Mouse (Mus musculus): ENCODE results near the gene Lrrc26. TPM values are rescaled to one million over a fixed set of nuclear protein-coding genes. Genes with fewer than 3 reads are reported as not detected.

Gene Lrrc26
- polyA plus RNA-seq, 1 experiment from 2014 or later = 34.9 TPM

GRCm38 (mm10) chr2:25331470-25331869 lies 41.8 kb downstream of the Lrrc26 start:
- H3K27ac ChIP-seq (replicated peaks) = no peak overlapping the region
- H3K4me3 ChIP-seq (ENCODE audit: low read depth, low read length) = peak overlapping the region; percentile 91
- peaks cover 9% of the 10 kb centered on the region; the same call in 1 of the 2 replicates for H3K36me3 ChIP-seq (ENCODE audit: control insufficient read depth, insufficient read depth, low read length)
- peak overlapping the region; percentile 68 for H3K4me2 ChIP-seq (replicated peaks; ENCODE audit: low read depth)
- no peak for DNase-seq (ENCODE audit: low spot score)
- 56% methylated on average over 9 of the region's 9 CpGs for WGBS
- TF ChIP-seq CTCF (IDR thresholded peaks at IDR 0.05; ENCODE audit: low read depth) (peak; percentile 36; the same call in 1 of the 2 replicates), EP300 (optimal IDR thresholded peaks at IDR 0.05) (no peak)
- ATAC-seq (ENCODE audit: low FRiP score, low TSS enrichment) = no peak
- peaks cover 3% of the 10 kb centered on the region; the same call in 1 of the 2 replicates for H3K4me1 ChIP-seq (replicated peaks; ENCODE audit: control insufficient read depth, insufficient read depth)
- no peaks in the 10 kb centered on the region for H3K27me3 ChIP-seq (ENCODE audit: control insufficient read depth, insufficient read depth, low read length)
- peak overlapping the region; percentile 71 for H3K9ac ChIP-seq (ENCODE audit: low read length)
- no peaks in the 10 kb centered on the region for H3K9me3 ChIP-seq (ENCODE audit: control insufficient read depth, low read length)

- peaks cover 3% of the 10 kb centered on the region; the same call in 1 of the 2 replicates for H3K4me1 ChIP-seq (replicated peaks; ENCODE audit: control insufficient read depth, insufficient read depth)
- H3K36me3 ChIP-seq (ENCODE audit: control insufficient read depth, insufficient read depth, low read length) = peaks cover 14% of the 10 kb centered on the region; the same call in 1 of the 2 replicates
- TF ChIP-seq EP300 (optimal IDR thresholded peaks at IDR 0.05) (no peak), CTCF (IDR thresholded peaks at IDR 0.05; ENCODE audit: low read depth) (peak; percentile 68)
- H3K9me3 ChIP-seq (ENCODE audit: control insufficient read depth, low read length) = no peaks in the 10 kb centered on the region
- peak; percentile 97 for ATAC-seq (ENCODE audit: low FRiP score, low TSS enrichment)
- no peaks in the 10 kb centered on the region for H3K27me3 ChIP-seq (ENCODE audit: control insufficient read depth, insufficient read depth, low read length)
- peak within 1 kb of the TSS; percentile 75 for H3K4me2 ChIP-seq (replicated peaks; ENCODE audit: low read depth)
- peak within 1 kb of the TSS; percentile 91 for H3K4me3 ChIP-seq (ENCODE audit: low read depth, low read length)
- WGBS = under 1% methylated on average over 74 of the region's 78 CpGs
- peak within 1 kb of the TSS; percentile 71 for H3K9ac ChIP-seq (ENCODE audit: low read length)
- H3K27ac ChIP-seq (replicated peaks) = peak within 1 kb of the TSS; percentile 77
- DNase-seq (ENCODE audit: low spot score) = peak; percentile 99
Measured at GRCm38 (mm10) chr2:25332286-25333160, 42.8 kb downstream of the Lrrc26 start, which contains the start of gene Man1b1. Man1b1 (plus strand) TSS chr2:25332338.

- WGBS = 78% methylated on average over 2 of the region's 2 CpGs
- Histone ChIP-seq H3K4me3 (ENCODE audit: low read depth, low read length) (peak overlapping the region; percentile 91), H3K4me2 (replicated peaks; ENCODE audit: low read depth) (peak overlapping the region; percentile 75), H3K4me1 (replicated peaks; ENCODE audit: control insufficient read depth, insufficient read depth) (peaks cover 3% of the 10 kb centered on the region; the same call in 1 of the 2 replicates), H3K27ac (replicated peaks) (no peak overlapping the region), H3K36me3 (ENCODE audit: control insufficient read depth, insufficient read depth, low read length) (peaks cover 18% of the 10 kb centered on the region; the same call in 1 of the 2 replicates), H3K9me3 (ENCODE audit: control insufficient read depth, low read length) (no peaks in the 10 kb centered on the region), H3K9ac (ENCODE audit: low read length) (peak overlapping the region; percentile 71), H3K27me3 (ENCODE audit: control insufficient read depth, insufficient read depth, low read length) (no peaks in the 10 kb centered on the region)
- ATAC-seq (ENCODE audit: low FRiP score, low TSS enrichment) (no peak), DNase-seq (ENCODE audit: low spot score) (no peak)
- TF ChIP-seq CTCF (IDR thresholded peaks at IDR 0.05; ENCODE audit: low read depth) = no peak
- no peak for TF ChIP-seq EP300 (optimal IDR thresholded peaks at IDR 0.05)
Measured at GRCm38 (mm10) chr2:25333569-25333968, 43.9 kb downstream of the Lrrc26 start.

- Histone ChIP-seq H3K27me3 (ENCODE audit: control insufficient read depth, insufficient read depth, low read length) (no peaks in the 10 kb centered on the region), H3K4me3 (ENCODE audit: low read depth, low read length) (no peak overlapping the region), H3K4me2 (replicated peaks; ENCODE audit: low read depth) (no peak overlapping the region), H3K9ac (ENCODE audit: low read length) (no peak overlapping the region), H3K4me1 (replicated peaks; ENCODE audit: control insufficient read depth, insufficient read depth) (peaks cover 3% of the 10 kb centered on the region; the same call in 1 of the 2 replicates), H3K9me3 (ENCODE audit: control insufficient read depth, low read length) (no peaks in the 10 kb centered on the region), H3K36me3 (ENCODE audit: control insufficient read depth, insufficient read depth, low read length) (peaks cover 30% of the 10 kb centered on the region), H3K27ac (replicated peaks) (no peak overlapping the region)
- WGBS = 86% methylated on average over 6 of the region's 6 CpGs
- TF ChIP-seq CTCF (IDR thresholded peaks at IDR 0.05; ENCODE audit: low read depth) (no peak), EP300 (optimal IDR thresholded peaks at IDR 0.05) (no peak)
- DNase-seq (ENCODE audit: low spot score) (peak; percentile 39), ATAC-seq (ENCODE audit: low FRiP score, low TSS enrichment) (peak; percentile 56)
Measured at GRCm38 (mm10) chr2:25338303-25338702, 48.6 kb downstream of the Lrrc26 start.

Other genes starting within 250 kb of the Lrrc26 start
- 23.5 and 30.2 TPM in 2 replicates for gene Nsmf, start 235.6 kb upstream of the Lrrc26 start, polyA plus RNA-seq (2015; fragmentation: Nextera tagmentation; extraction: Ambion mirVana)
- gene Entpd8, start 209.6 kb upstream of the Lrrc26 start, polyA plus RNA-seq (2015; fragmentation: Nextera tagmentation; extraction: Ambion mirVana) = 3.3 TPM in 2 replicates
- 4.0 and 4.4 TPM in 2 replicates for gene Noxa1, start 194.8 kb upstream of the Lrrc26 start, polyA plus RNA-seq (2015; fragmentation: Nextera tagmentation; extraction: Ambion mirVana)
- gene Nrarp, start 109.2 kb upstream of the Lrrc26 start, polyA plus RNA-seq (2015; fragmentation: Nextera tagmentation; extraction: Ambion mirVana) = 25.3 and 25.6 TPM in 2 replicates
- 13.1 and 13.7 TPM in 2 replicates for gene Tor4a, start 93.0 kb upstream of the Lrrc26 start, polyA plus RNA-seq (2015; fragmentation: Nextera tagmentation; extraction: Ambion mirVana)
- 58.6 and 59.1 TPM in 2 replicates for gene Nelfb, start 78.4 kb upstream of the Lrrc26 start, polyA plus RNA-seq (2015; fragmentation: Nextera tagmentation; extraction: Ambion mirVana)
- gene Stpg3, start 75.3 kb upstream of the Lrrc26 start, polyA plus RNA-seq (2015; fragmentation: Nextera tagmentation; extraction: Ambion mirVana) = not detected in 2 replicates
- 0.92 TPM in 1 of 2 replicates, not detected in the other for gene Fam166a, start 71.2 kb upstream of the Lrrc26 start, polyA plus RNA-seq (2015; fragmentation: Nextera tagmentation; extraction: Ambion mirVana)
- gene Tubb4b, start 65.2 kb upstream of the Lrrc26 start, polyA plus RNA-seq (2015; fragmentation: Nextera tagmentation; extraction: Ambion mirVana) = 475 and 486 TPM in 2 replicates
- gene Slc34a3, start 55.6 kb upstream of the Lrrc26 start, polyA plus RNA-seq (2015; fragmentation: Nextera tagmentation; extraction: Ambion mirVana) = 0.10 and 0.12 TPM in 2 replicates
- gene Rnf224, start 53.1 kb upstream of the Lrrc26 start, polyA plus RNA-seq (2015; fragmentation: Nextera tagmentation; extraction: Ambion mirVana) = 0.51 and 0.91 TPM in 2 replicates
- gene Rnf208, start 47.7 kb upstream of the Lrrc26 start, polyA plus RNA-seq (2015; fragmentation: Nextera tagmentation; extraction: Ambion mirVana) = 26.8 and 31.7 TPM in 2 replicates
- gene Cysrt1, start 47.5 kb upstream of the Lrrc26 start, polyA plus RNA-seq (2015; fragmentation: Nextera tagmentation; extraction: Ambion mirVana) = 326 and 355 TPM in 2 replicates
- gene AL732309.1, start 43.1 kb upstream of the Lrrc26 start, polyA plus RNA-seq (2015; fragmentation: Nextera tagmentation; extraction: Ambion mirVana) = 12.8 and 16.6 TPM in 2 replicates
- gene Tmem203, start 34.5 kb upstream of the Lrrc26 start, polyA plus RNA-seq (2015; fragmentation: Nextera tagmentation; extraction: Ambion mirVana) = 38.2 and 39.7 TPM in 2 replicates
- 17.4 and 20.3 TPM in 2 replicates for gene Tprn, start 27.3 kb upstream of the Lrrc26 start, polyA plus RNA-seq (2015; fragmentation: Nextera tagmentation; extraction: Ambion mirVana)
- gene Ssna1, start 17.5 kb upstream of the Lrrc26 start, polyA plus RNA-seq (2015; fragmentation: Nextera tagmentation; extraction: Ambion mirVana) = 149 and 162 TPM in 2 replicates
- gene Anapc2, start 17.4 kb upstream of the Lrrc26 start, polyA plus RNA-seq (2015; fragmentation: Nextera tagmentation; extraction: Ambion mirVana) = 57.5 and 59.6 TPM in 2 replicates
- gene Tmem210, start 1.8 kb upstream of the Lrrc26 start, polyA plus RNA-seq (2015; fragmentation: Nextera tagmentation; extraction: Ambion mirVana) = not detected in 2 replicates
- 1.3 TPM in 2 replicates for gene Grin1, start 29.3 kb downstream of the Lrrc26 start, polyA plus RNA-seq (2015; fragmentation: Nextera tagmentation; extraction: Ambion mirVana)
- gene Man1b1, start 42.4 kb downstream of the Lrrc26 start, polyA plus RNA-seq (2015; fragmentation: Nextera tagmentation; extraction: Ambion mirVana) = 29.2 and 29.9 TPM in 2 replicates
- 9.5 and 9.9 TPM in 2 replicates for gene Dpp7, start 66.4 kb downstream of the Lrrc26 start, polyA plus RNA-seq (2015; fragmentation: Nextera tagmentation; extraction: Ambion mirVana)
- gene Uap1l1, start 75.8 kb downstream of the Lrrc26 start, polyA plus RNA-seq (2015; fragmentation: Nextera tagmentation; extraction: Ambion mirVana) = 33.2 and 36.9 TPM in 2 replicates
- gene Sapcd2, start 82.4 kb downstream of the Lrrc26 start, polyA plus RNA-seq (2015; fragmentation: Nextera tagmentation; extraction: Ambion mirVana) = 14.1 and 16.6 TPM in 2 replicates
- 21.2 and 23.3 TPM in 2 replicates for gene Entpd2, start 106.0 kb downstream of the Lrrc26 start, polyA plus RNA-seq (2015; fragmentation: Nextera tagmentation; extraction: Ambion mirVana)
- gene Npdc1, start 109.4 kb downstream of the Lrrc26 start, polyA plus RNA-seq (2015; fragmentation: Nextera tagmentation; extraction: Ambion mirVana) = 52.8 and 53.0 TPM in 2 replicates
- 0.12 TPM in 1 of 2 replicates, not detected in the other for gene Fut7, start 133.4 kb downstream of the Lrrc26 start, polyA plus RNA-seq (2015; fragmentation: Nextera tagmentation; extraction: Ambion mirVana)
- gene Abca2, start 138.8 kb downstream of the Lrrc26 start, polyA plus RNA-seq (2015; fragmentation: Nextera tagmentation; extraction: Ambion mirVana) = 1.7 and 2.6 TPM in 2 replicates
- gene Clic3, start 166.9 kb downstream of the Lrrc26 start, polyA plus RNA-seq (2015; fragmentation: Nextera tagmentation; extraction: Ambion mirVana) = 246 and 272 TPM in 2 replicates
- gene Paxx, start 171.2 kb downstream of the Lrrc26 start, polyA plus RNA-seq (2015; fragmentation: Nextera tagmentation; extraction: Ambion mirVana) = 51.7 and 59.7 TPM in 2 replicates
- 4.7 and 5.2 TPM in 2 replicates for gene Ptgds, start 180.1 kb downstream of the Lrrc26 start, polyA plus RNA-seq (2015; fragmentation: Nextera tagmentation; extraction: Ambion mirVana)
- not detected in 2 replicates for gene Lcn12, start 204.0 kb downstream of the Lrrc26 start, polyA plus RNA-seq (2015; fragmentation: Nextera tagmentation; extraction: Ambion mirVana)
- gene Fbxw5, start 210.8 kb downstream of the Lrrc26 start, polyA plus RNA-seq (2015; fragmentation: Nextera tagmentation; extraction: Ambion mirVana) = 39.3 and 47.5 TPM in 2 replicates
- 2.8 and 3.8 TPM in 2 replicates for gene C8g, start 211.8 kb downstream of the Lrrc26 start, polyA plus RNA-seq (2015; fragmentation: Nextera tagmentation; extraction: Ambion mirVana)